Mouse (Mus musculus): ENCODE measurements at regions not wholly inside any gene's neighbourhood (a gene's known extent, or its start where the extent isn't known, plus 50 kb on each side); places are given as distances from the start of the nearest gene placed in this dataset.
A peak's percentile ranks its signal among the peaks of the same experiment; 100 is the strongest.
"Not testable (repeated sequence)": the region's sequence is repeated elsewhere in the genome, so short reads cannot be mapped to it uniquely, and the experiment has no call there.

DNA sequence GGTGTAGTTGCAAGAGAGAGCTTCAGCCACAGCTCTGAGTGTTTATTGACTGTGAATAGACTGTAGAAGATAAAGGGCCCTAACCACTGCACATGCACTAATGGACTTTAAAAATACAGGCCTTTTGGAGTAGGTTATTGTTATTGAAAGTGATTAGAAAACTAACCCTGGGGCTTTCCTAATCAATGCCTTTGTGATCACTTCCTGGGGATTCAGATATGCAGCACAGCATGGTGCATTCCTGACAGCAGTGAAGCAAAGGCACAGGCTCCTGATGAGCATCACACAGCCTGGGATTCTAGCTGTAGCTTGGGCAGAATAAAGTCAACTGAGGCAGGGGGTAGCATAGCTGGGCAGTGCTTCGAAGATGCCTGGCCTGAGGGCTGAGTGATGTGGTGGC is 87.3 kb downstream of the Gm11077 start:
- no peak for DNase-seq (ENCODE audit: low spot score in 2 of 2)

DNA sequence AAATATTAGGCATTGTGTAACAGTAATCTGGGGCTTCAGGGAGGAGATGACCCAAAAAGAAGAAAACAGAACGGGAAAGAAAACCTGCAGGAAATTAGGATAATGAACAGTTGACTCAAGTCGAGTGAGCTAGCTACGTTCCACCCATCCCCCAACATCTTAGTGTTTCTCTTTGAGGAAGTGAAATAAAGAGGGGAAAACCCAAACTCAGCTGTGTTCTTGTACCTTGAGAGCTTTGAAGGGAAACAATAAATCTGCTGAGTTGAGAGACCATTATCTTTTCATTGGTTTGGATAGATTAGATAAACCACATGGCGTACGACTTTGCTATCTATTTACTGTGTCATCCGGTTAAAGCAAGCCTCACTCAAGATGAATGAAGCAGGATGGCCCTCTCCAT is 87.7 kb downstream of the Gm11077 start:
- DNase-seq (ENCODE audit: low spot score in 2 of 2) = no peak

DNA sequence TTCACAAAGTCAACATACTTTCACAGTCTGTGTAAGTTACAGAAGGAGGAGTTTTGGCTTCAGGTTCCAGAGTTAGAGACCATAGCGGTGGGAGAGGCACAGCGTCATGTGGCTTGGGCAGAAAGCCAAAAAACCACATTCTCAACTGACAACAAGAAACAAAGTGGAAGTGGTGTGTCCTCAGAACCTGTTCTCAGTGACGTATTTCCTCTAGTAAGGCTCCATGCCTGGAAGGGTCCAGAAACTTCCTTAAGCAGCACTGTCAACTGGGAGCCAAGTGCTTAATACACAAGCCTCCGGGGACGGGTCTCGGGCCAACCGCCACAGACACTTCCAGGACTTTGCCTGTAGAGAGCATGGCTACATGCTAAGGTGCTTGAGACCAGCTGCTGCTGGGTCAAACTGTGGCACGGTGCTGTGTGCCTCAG is 90.4 kb downstream of the Gm11077 start:
- DNase-seq (ENCODE audit: low spot score in 2 of 2) = no peak

DNA sequence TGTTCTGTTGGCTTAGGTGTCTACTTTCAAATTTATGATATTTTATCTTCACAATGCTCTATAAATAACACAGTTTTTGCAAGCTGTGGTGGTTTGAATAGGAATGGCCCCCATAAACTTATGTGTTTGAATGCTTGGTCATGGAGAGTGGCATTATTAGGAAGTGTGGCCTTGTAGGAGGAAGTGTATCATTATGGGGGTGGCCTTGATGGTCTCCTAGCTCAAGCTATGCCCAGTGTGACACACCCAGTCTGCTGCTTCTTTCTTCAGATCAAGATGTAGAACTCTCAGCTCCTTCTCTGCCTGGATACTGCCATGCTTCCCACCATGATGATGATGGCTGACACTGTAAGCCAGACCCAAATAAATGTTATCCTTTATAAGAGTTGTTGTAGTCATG is 97.4 kb downstream of the Gm11077 start:
- DNase-seq (ENCODE audit: low spot score in 2 of 2) = no peak

DNA sequence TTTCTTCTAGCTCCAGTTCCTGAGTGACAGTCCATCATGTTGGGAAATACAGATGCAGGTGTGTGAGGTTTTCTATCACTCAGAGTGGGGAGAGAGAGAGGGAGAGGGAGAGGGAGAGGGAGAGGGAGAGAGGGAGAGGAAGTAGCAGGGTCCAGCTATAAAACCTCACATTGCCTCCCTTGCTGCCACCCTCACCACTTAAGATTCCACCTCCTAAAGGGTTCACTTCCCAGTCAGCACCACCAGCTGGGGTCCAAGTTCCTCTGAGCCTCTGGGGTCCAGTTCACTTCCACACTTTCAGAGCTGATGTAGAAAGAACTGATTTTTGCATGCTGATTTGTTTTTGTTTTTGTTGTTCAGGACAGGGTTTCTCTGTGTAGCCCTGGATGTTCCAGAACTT is 98.6 kb downstream of the Gm11077 start:
- no peak for DNase-seq (ENCODE audit: low spot score in 2 of 2)

DNA sequence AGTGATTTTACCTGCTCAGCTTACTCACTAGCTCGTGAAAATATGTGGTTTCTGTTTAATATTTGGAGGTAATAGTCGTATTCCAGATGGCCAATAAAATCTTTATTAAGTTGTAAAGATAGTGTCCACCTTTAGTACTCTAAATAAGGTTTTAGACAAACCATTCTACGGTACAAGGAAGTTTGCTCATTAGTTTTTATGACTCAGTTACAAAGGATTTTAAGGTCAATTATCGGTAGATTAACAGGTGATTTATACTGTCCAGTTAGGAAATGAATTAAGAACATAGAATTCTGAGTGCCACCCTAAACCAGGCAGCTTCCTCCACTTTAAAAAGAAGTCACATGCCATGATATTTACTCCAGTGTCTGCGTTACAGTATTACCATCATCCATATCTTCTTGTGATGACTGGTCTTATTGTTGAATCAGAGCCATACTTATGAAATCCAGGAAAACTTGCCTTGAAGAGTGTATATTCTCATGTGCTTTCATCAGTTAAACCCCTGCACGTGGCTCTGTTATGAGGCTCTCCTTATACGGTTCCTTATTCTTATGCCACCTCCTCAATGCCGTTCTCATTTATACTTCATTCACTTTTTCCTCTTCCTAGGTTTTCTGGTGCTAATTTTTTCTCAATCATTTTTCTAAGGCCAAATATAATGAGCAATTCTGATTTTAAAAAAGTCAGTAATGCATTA is 114.4 kb downstream of the Gm11077 start:
- no peak for DNase-seq (ENCODE audit: low spot score in 2 of 2)

DNA sequence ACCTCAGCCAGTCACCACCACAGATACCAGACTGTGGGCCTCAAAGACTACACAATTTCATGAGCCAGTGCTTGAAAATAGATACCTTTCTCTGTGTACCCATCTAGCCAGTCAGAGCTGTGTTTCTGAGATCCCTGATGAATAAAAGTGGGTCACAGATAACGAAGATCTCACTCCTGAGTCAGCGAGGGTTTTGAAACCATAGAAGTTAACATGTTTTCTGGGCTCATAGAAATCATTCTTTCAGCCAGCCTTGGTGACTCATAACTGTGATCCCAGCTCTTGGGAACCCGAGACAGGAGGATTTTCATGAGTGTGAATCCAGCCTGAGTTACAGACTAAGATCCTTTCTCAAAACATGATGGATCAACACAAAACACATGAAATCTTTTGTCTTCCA is 118.1 kb downstream of the Gm11077 start:
- no peak for DNase-seq (ENCODE audit: low spot score in 2 of 2)

DNA sequence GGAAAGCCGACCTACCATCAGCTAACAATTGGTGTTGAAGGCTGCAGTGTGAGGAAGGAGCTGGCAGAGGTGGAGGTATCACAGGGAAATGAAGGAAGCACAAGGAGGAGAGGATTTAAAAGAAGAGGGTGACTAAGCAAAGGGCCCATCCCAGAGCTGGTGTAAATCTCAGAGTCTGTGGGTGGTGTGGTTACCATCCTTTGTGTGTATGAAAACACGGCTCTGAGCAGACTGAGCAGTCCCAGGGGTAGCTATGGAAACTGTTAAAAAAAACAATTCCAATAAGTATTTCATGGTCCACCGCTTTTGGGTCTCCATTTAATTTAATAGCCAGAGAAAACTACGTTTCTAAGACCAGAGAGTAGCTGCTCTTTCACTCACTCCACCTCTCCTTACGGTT is 123.3 kb downstream of the Gm11077 start:
- no peak for DNase-seq (ENCODE audit: low spot score in 2 of 2)

GRCm38 (mm10) chr6:140853508-140853907 is 124.4 kb downstream of the Gm11077 start:
- DNase-seq (ENCODE audit: low spot score in 2 of 2) = no peak

DNA sequence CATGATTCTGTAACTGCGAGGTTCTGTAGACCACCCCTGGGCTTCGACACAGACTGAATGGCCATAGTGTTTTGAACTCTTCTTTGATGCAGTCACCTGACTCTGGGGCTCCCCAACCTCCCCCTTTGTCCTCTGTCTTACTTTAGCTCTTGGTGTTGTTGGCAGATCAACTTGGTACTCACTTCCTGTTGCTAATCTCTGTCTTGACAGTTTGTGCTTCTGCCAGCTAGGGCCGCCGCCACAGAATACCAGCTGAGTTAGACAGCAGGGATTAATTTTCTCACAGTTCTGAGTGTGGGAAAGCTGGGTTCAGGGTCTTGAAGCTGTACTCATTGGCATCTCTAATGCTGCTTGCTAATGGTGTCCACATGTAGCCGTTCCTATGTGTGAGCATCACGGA is 125.6 kb downstream of the Gm11077 start:
- no peak for DNase-seq (ENCODE audit: low spot score in 2 of 2)

GRCm38 (mm10) chr6:140856468-140857117 is 127.5 kb downstream of the Gm11077 start:
- DNase-seq (ENCODE audit: low spot score in 2 of 2) = no peak

DNA sequence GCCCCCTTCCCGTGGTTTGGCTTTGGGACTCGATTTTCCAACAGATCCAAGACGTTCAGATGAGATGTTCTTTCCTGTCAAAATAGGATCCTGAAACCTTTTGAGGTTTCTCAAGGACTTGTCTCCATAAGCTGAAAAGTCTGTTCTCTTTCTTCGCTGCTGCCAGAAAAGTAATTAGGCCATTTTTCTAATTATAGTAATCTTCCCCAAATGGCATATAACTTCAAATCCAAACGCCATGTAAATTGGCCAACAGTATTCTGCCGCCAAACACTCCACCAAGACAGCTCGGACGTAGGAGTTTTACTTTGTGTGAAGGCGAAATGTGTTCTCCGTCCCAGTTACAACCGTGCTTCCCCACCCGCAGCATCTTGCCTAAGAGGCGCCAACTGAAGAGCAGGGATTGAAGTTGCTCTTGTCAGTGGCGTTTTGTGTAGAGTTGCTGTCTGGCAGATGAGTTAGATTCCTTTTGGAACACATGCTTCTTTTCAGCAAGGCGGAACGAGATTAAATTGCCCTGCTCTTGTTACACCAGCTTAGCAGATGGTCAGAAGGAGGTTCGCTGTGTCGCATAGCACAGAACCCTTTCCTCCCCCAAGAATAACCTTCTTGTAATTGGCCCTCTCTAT is 128.1 kb downstream of the Gm11077 start:
- DNase-seq (ENCODE audit: low spot score in 2 of 2) = peak in 1 of 2 experiments; percentile 16

GRCm38 (mm10) chr6:140869523-140869922 is 140.4 kb downstream of the Gm11077 start:
- DNase-seq (ENCODE audit: low spot score in 2 of 2) = not testable (repeated sequence)

DNA sequence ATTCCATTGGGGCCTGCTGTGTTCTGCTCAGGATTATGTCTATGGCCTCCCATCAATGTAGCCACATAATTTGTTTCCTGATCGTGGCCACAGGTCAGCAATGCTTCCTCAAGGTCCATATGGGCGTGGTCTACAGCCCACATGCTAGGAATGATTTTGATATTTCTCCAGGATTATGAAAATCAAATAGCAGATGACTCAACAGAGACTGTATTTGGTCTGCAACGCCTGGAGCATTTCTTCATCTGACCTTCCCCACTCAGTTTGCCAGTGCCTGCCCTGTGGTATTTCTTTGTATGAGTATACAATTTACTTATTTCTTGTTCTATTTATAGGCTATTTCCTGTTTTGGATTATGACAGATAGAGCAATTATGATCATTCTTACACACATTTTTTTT is 145.7 kb downstream of the Gm11077 start:
- DNase-seq (ENCODE audit: low spot score in 2 of 2) = no peak

DNA sequence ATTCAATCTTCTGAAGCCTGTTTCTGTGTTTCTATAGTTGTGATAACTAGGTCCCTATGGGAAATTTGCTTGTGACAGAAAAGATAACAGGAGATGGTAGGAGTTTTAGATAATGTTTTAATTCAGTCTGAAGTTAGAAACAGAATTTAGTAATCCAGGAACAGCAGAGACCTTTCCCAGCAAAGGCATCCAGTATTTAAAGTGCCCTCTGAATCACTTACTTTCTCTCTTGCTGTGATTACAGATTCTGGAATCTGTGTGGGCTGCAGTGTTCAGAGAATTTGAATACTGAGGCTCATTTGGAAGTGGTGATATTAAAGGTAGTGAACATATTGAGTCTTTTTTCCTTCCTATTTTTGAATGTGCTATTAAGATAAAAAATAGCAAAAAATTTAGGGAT is 154.6 kb downstream of the Gm11077 start:
- no peak for DNase-seq (ENCODE audit: low spot score in 2 of 2)

GRCm38 (mm10) chr6:140888610-140889009 is 159.5 kb downstream of the Gm11077 start:
- DNase-seq (ENCODE audit: low spot score in 2 of 2) = no peak

DNA sequence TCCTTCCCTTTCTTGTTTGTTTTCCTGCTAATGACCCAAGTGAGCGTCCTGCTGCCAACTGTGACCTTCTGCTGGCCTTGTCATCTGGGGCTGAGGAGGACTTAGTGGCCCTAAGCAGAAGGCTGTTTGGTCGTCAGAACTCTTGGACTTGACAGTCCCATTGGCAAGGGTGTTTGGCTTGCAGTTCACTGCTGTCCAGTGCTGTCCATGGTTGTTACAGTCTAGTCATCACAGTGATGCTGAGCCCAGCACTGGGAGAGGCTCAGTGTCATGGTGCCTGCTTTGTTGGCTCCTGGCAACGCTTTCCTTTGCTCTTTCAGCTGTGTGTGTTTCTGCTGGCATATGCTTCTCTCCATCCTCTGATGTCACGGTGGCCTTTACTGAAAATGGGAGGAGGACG is 161.0 kb downstream of the Gm11077 start:
- no peak for DNase-seq (ENCODE audit: low spot score in 2 of 2)

DNA sequence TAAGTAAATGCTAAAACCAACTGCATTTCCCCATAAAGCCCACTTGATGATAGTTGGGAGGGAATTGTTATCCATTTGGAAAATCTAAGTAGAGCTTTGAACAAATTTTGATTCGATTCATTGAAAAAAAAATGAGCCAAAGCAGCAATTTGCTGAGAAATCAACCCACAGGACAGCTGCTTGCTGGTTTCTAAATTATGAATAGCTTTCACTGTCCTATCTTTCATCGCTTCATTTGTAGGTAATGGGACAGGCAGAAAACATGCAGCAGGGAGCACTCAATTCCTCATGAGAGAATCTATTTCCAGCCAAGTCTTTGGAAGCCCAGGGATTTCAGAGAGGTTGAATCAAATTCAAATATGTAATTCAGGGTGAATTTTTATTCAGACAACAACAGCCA is 161.5 kb downstream of the Gm11077 start:
- DNase-seq (ENCODE audit: low spot score in 2 of 2) = no peak

DNA sequence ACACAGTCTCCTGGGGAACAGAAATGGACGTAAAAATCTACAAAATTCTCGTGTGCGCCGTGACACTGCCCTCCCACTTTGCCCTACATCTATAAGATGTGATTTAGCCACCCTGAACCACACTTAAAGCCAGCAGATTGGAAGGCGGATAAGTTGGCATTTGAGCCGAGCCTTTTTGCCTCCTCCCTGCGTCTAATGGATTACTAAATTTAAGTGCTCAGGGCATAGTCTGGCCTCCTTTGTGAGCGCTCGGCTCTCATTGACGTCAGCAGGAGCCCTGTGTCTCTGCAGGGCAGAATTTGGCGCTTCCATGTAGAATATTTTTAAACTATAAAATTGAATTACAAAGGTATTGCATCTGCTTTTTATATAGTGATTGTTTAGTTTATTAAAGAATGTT is 165.4 kb downstream of the Gm11077 start:
- no peak for DNase-seq (ENCODE audit: low spot score in 2 of 2)

DNA sequence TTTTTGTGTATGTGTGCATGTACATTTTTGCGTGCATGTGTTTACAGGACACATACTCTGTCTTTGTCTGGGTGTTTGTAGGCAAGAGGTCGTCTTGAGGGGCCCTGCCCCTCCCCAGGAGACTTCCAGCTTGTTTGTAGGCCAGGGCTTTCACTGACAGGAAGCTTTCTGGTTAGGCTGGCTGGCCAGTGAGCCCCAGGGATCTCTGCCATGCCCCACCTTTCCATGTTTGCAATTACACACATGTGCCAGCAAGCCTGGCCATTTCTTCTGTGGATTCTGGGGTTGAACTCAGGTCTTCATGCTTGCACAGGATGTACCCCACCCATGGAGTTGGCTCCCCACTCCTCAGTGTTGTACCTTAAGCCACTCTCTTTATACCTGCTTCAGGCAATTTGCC is 166.4 kb downstream of the Gm11077 start:
- no peak for DNase-seq (ENCODE audit: low spot score in 2 of 2)

- DNase-seq (ENCODE audit: low spot score in 2 of 2) = no peak
Observed at GRCm38 (mm10) chr6:140897111-140897510, 168.0 kb downstream of the Gm11077 start.

DNA sequence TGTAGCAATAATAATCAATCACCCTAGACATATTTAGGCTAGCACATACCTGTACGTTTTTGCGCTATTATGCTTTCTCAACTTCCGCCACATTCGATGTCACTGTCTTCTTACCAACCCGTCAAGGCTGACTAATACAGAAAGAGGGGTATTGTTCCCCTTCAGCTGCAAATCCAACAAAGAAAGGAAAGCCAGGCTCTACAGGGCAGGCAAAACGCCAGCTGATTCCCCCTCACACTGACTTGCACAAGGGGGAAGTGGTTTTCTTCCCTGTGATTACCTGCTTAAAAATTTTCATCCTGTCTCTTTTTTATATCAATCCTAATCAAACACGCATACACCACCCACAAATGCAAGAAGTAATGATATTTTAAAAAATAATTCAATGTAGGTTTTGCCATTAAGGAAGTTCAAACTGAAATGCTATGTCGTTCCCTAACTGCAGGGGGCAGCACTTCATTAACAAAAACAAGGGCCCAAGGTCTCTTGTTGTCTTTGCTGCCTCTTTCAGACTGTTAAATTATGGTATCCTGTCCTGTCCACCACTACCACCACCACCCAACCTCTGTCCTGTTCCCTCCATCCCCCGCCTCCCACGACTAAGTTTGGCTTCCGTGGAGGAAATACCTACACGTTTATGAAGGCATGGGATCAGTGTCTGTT is 195.4 kb downstream of the Gm11077 start:
- peak; percentile 15 to 31 for DNase-seq (ENCODE audit: low spot score in 2 of 2)

DNA sequence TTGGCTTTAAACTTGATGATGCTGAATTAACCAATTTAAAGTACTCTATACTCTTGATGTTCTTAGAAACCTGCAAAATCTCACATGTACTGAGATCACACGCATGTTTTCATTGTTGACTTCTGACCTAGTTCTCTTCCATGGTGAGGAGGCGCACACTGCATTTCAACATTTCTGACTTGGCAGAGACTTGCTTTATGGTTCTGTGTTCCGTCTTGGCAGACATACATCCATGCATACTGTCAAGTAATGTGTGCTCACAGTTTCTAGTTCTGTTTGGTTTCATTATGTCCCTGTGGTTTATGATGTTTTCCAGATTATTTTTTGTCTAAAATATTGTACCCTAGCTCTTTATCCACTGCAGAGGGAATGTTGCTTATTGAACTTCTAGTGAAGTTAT is 198.5 kb downstream of the Gm11077 start:
- DNase-seq (ENCODE audit: low spot score in 2 of 2) = no peak
